Mouse (Mus musculus) gonadal fat pad, adult 2 months (tissue): Measurements from ENCODE around the gene Strip2. TPM values are rescaled to one million over a fixed set of nuclear protein-coding genes. Genes with fewer than 3 reads are reported as not detected.

Experiments used
- DNase-seq: peaks from one replicate; pipeline ENCODE4 v3.0.0-alpha.2; 2012; ENCODE audit warnings: low read depth
- polyA plus RNA-seq: library from polyadenylated mRNA; depleted of rRNA; stranded (reverse); fragments of >200 nt; gene quantifications from 2 replicates; pipeline ENCODE4 v1.2.3, GENCODE M21; 2012; rRNA removed

Gene Strip2
- 1.9 and 2.0 TPM in 2 replicates for polyA plus RNA-seq

DNA sequence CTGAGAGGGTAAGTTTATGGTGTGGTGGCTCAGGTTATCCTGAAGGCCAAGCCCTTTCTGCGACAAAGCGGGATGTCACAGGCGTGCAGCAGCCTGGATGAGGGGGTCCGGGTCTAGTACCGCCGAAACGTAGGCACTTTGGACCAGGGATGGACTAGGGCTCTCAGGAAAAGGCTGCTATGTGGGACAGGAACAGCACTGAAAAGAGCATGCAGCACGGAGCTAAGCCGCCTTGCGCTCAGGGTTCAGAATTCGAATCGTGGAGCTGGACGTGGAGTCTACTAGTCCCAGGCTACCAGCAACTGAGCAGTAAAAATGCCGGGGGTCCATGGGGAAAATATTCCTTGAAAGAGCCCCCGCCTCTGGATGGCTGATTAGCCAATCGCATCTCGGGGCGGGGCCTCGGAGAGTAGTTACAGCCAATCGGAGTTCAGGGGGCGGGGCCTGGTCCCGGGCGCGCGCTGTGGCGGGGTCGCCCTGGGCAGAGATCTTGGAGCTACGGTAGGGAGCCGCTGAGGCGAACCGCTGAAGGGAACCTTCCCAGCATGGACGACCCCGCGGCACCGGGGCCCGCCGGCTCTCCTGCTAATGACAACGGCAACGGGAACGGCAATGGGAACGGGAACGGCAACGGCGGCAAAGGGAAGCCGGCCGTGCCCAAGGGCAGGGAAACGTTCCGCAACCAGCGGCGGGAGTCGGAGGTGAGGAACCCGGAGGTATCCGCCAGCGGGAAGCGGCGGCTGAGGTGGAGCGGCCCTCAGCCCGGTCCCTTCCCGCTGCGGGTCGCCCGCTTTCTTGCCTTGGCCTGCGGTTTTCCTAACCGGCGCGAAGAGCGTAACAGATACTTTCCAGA lies at the start of gene Strip2:
Strip2 (plus strand) TSS at position 483 of the 853 bp plus-strand sequence.
- no peak for DNase-seq

- DNase-seq = no peak
These were observed 48.4 kb upstream of the Strip2 start for GRCm38 (mm10) chr6:29868341-29868895.

- DNase-seq = no peak
These were observed 43.2 kb upstream of the Strip2 start for GRCm38 (mm10) chr6:29873654-29874053.

DNA sequence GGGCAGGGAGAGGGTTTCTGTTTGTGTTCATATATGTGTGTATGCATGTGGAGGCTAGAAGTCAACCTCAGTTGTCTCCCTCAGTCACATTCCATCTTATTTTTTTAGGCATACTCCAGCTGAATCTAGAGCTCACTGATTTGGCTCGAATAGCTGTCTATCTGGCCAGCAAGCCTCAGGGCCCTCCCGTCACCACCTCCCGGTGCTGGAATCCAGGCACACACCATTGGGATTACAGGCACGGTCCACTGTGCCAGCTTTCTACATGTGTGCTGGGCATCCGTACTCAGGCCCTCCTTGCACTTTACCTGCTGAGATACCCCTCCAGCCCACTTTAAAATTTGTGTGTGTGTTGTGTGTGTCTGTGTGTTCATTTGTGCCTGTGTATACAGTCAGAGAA lies 41.2 kb upstream of the Strip2 start:
- no peak for DNase-seq

DNA sequence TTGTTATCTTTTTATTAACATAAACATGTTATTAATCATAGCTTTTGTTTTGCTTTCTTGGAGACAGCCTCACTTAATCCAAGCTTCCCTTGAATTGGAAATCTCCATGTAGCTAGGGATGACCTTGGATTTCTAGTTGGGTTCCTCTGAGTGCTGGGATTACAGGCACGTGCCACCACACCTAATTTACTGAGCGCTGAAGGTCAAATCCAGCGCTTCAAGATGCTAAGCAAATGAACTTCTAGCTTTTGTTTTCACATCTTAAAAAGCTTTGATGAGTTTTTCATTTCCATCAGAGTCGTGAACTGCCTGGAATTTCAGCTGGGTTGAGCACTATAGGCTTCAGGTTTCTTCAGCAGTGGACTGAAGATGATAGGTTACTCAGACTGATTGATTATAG lies 40.0 kb upstream of the Strip2 start:
- DNase-seq = no peak

- no peak for DNase-seq
These were observed 37.2 kb upstream of the Strip2 start for GRCm38 (mm10) chr6:29879579-29879978.

GRCm38 (mm10) chr6:29880796-29881195 lies 36.0 kb upstream of the Strip2 start:
- DNase-seq = no peak

GRCm38 (mm10) chr6:29881936-29882335 lies 34.9 kb upstream of the Strip2 start:
- no peak for DNase-seq

DNA sequence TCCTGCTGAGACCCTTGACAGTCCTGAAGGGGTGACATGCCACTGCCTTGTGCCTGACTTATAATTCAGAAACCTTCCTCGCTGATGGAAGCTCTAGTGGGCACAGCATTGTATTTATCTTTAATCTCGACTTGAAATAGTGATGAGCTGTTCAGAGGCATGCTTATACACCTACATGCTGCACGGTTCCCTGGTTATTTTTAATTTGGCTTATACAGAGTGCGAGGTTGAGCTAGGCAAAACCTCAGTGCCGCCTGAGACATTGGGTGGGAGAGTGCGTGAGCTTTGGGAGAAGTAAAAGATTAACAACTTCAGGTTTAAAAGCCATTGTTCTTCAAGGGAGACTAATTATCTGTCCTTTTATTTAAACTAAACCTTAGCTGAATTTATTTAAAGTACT lies 33.9 kb upstream of the Strip2 start:
- no peak for DNase-seq

DNA sequence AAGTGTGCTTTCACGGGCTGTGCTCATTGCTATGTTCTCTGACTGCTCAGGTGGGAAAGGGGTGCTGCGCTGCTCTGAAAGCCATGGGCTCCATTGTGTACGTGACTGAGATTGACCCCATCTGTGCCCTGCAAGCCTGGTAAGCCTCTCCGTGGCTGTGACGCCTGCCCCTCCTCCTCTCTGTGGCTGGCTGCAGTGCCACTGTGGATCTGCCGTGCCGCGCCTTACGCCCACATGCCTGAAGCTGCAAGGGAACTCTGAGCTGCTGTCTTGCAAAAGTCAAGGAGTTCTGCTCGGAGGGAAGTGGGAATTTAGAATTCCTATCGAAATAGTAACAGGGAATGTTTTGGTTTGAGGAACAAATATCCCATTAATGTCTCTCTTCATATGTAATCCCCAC lies 25.7 kb upstream of the Strip2 start:
- no peak for DNase-seq

DNA sequence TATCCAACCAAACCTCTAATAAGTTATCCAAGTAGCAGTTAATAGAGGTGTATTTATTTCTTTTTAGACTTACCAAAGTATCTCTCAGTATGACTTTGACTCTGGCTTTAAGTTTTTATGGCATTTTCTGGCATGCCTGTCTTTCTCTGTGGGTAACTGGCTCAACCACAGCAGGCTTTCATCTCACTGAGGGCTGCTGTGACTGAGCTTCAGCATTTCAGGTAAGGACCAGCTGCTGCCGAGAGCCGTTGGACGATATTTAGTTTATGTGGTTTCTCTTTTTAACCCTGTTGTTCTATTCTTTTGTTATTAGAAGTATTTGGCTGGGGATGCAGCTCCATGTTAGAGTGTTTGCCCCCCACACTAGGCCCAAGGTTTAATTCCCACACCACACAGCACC lies 19.8 kb upstream of the Strip2 start:
- no peak for DNase-seq

DNA sequence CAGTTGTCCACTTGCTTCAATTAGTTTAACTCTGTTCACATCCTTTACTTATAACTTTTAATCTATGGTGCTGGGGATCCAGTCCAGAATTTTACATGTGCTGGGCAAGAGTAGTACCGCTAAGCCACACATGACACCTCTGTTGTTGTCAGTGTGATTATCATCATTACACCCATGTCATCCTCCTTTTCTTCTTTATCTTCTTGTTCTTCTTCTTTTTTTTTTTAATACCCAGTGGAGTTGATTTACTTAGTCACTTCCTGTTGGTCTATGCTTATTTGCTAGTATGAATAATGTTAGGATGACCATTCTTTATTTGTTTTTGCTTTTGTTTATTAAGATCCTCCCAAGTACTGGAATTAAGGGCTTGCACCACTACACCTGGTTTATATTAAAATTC lies 15.4 kb upstream of the Strip2 start:
- DNase-seq = no peak

GRCm38 (mm10) chr6:29902256-29902655 lies 14.6 kb upstream of the Strip2 start:
- DNase-seq = no peak

DNA sequence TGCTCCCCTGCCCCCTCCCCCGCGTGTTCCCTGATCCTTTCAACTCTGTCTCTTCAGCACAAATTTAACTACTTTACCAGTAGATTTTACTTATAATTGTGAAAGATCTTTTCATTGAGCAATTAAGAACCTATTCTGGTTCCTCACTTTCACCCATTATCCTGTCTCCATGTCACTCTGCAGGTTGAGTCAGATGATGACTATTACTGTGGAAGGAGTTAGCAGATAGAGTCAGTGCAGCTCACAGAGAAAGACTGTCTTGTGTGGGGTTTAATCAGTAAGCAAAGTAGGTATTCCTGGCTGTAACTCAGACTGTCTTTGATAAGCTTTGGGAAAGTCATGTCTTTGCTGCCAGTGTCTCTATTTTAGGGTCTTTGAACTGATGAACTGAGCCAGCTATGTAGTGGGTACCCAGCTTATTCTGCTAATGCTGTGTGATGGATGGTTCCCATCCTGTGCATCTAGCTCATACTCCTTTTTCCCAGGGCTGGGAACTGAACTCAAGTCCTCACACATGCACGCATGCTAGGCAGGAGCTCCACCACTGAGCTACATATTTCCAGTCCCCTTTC lies 13.4 kb upstream of the Strip2 start:
- no peak for DNase-seq

DNA sequence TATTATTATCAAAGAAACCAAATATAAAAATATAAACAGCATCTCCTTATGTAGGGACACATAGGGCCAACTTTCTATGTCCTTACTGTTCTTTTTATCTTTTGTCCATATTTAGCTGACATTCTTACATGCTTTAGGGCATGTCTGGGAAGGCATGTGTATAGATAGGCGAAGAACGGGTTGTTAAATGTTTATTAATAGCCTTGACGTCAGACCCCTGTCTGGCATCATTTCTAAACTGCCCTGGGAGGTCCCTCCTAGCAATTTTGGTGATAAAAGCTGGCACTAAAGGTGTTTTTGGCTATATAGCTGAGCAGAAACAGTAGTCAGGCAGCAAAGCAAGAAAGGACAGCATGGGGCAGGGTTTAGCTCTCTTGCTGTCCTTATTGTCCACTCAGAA lies 12.5 kb upstream of the Strip2 start:
- DNase-seq = no peak

DNA sequence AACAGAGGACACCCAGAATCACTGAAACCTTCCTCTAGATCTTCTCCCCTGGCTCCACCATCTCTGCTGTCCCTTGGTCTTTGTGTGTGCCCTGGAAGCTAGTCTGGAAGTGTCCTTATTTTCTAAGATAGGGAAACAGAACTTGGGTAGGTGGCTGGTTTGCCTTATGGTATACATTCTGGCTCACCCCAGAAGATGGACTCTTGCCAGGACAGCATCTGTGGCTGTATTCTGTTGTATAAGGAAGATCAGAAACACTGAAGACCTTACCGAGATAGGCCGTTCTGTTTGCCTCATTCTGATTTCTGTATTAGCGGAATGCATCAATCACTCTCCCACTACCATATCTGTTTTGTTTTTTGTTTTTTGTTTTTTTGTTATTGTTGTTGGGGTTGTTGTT lies 6.2 kb upstream of the Strip2 start:
- DNase-seq = no peak

DNA sequence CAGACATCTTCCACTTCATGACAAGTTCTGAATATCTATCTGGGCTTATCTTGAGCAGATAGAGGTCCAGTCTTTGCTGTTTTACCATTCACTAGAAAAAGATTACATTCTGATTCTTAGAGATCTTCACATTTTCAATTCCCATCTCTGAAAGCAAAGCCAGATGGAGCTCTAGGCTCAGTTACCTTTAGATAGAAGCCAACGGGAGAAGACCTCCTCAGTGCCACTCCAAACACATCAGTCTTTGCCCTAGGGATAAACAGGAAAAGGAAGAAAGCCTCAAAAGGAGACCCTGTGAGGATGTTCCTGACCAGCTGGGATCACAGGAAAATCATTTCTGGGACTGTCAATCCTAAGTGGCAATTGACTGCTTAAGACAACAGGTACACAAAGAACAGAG lies 3.1 kb upstream of the Strip2 start:
- DNase-seq = no peak

GRCm38 (mm10) chr6:29914136-29914535 lies 2.7 kb upstream of the Strip2 start:
- no peak for DNase-seq

DNA sequence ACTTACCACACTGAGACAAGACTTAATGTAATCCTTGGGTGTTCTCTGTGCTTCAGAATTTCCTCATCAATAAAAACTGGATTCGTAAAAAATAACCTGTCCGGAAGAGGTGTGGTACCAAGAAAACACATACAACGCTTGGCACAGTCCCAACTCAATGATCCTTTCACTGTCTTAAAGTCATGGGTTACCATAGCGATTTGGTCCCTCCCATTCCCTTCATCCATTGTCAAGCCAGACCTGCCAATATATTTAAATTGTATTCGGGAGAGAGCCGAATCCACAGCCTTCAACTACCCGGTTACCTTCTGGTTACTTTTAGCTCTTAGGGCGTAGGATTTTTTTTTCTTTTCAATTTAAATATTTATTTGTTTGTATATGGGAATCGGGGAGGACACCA lies 976 bp upstream of the Strip2 start:
- no peak for DNase-seq

DNA sequence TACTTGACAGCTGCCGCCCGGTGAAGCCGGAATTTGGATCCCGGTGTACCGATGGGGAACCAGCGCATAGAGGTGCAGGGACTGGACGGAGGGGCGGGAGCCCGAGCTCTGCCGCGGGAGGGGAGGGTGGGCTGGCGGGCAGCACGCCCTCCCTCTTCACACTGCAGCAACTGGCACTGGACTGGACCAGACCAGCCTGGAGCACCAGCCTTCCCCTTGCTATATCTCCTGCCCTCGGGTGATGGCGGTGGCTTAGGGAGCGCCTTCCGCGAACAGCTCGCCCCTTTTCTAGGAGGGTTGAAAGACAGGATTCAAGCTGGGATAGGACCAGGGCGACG lies 540 bp downstream of the Strip2 start:
- no peak for DNase-seq

GRCm38 (mm10) chr6:29917947-29918346 lies 1.1 kb downstream of the Strip2 start:
- DNase-seq = no peak

- DNase-seq = no peak
These were observed 6.7 kb downstream of the Strip2 start for GRCm38 (mm10) chr6:29923501-29923900.

DNA sequence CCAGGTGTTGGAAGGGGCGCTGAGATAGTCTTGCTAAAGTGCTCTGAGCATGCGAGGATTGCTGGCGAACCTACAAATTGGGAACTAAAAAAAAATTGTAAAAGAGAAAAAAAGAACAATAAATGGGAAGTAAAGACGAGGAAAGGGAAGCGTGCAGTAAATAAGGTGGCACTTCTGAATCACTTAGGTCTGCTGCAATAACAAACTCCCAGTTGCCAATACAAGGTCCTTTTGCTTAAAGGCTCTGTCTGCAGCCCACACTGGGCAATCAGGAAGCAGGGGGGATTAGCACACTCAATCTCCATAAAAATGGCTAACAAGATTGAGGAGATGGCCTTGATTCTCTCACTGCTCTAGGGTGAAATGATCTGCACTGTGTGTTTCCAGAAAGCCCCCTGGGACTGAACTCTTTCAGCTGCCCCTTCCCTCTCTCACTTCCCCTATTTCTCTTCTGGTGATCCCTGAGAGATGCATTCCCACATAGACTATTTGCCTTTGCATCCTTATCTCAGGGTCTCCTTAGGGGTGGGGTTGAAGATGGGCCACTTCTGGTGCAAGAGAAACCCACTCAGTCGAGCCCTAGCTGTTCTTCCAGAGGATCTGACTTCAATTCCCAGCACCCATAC lies 8.9 kb downstream of the Strip2 start:
- DNase-seq = no peak
